Mouse (Mus musculus) stomach, embryonic 15.5 days (tissue): ENCODE data around the gene 1700001O22Rik. TPM values are rescaled to one million over a fixed set of nuclear protein-coding genes. Genes with fewer than 3 reads are reported as not detected.

Experiments
- ATAC-seq: fragments of 200-750 bp; cut with Nextera tagmentation; 2 replicates; pipeline ENCODE4 v1.8.0; 2017; ENCODE audit warnings: low read depth, moderate number of reproducible peaks, moderate TSS enrichment; ENCODE audit not compliant: insufficient read depth, low FRiP score
- H3K27ac ChIP-seq: fragments of 300-500 bp; sonication (generic); 2 replicates; pipeline ENCODE4 v1.5.1; 2015; ENCODE audit warnings: mild to moderate bottlenecking, inconsistent platforms
- H3K27me3 ChIP-seq: fragments of 300-500 bp; sonication (generic); replicated peaks from 2 replicates; pipeline ENCODE4 v1.6.1; 2015; ENCODE audit warnings: inconsistent platforms
- H3K36me3 ChIP-seq: fragments of 300-500 bp; sonication (generic); 2 replicates; pipeline ENCODE4 v1.6.1; 2015; ENCODE audit warnings: inconsistent platforms
- H3K4me1 ChIP-seq: fragments of 300-500 bp; sonication (generic); 2 replicates; pipeline ENCODE4 v1.6.1; 2015; ENCODE audit warnings: inconsistent platforms
- H3K4me2 ChIP-seq: fragments of 300-500 bp; sonication (generic); 2 replicates; pipeline ENCODE4 v1.6.1; 2015; ENCODE audit warnings: mild to moderate bottlenecking, inconsistent platforms
- H3K4me3 ChIP-seq: fragments of 300-500 bp; sonication (generic); replicated peaks from 2 replicates; pipeline ENCODE4 v1.5.1; 2015; ENCODE audit warnings: inconsistent platforms
- H3K9ac ChIP-seq: fragments of 300-500 bp; sonication (generic); 2 replicates; pipeline ENCODE4 v1.6.1; 2015; ENCODE audit warnings: inconsistent platforms
- H3K9me3 ChIP-seq: fragments of 300-500 bp; sonication (generic); 2 replicates; pipeline ENCODE4 v1.6.1; 2016; ENCODE audit warnings: inconsistent platforms
- WGBS: fragments of 180-500 bp; shearing (Covaris S2); methylation state at CpG from one replicate; pipeline ENCODE4 v1.1.7; 2015; 5-methylcytosine and 5-hydroxymethylcytosine counted together
- polyA plus RNA-seq: library from polyadenylated mRNA; unstranded; fragments of >200 nt; fragmentation: Nextera tagmentation; extraction: Ambion mirVana; gene quantifications from 2 replicates; pipeline ENCODE4 v1.2.1, GENCODE M21; 2015

Gene 1700001O22Rik
- polyA plus RNA-seq, 1 experiment from 2014 or later: 2.9 TPM

- Histone ChIP-seq H3K27me3 (no peaks in the 10 kb centered on the region), H3K36me3 (peaks cover 4% of the 10 kb centered on the region), H3K27ac (peak overlapping the region; percentile 77; the same call in 1 of the 2 replicates), H3K9ac (peak overlapping the region; percentile 83), H3K9me3 (no peaks in the 10 kb centered on the region), H3K4me1 (peaks cover 11% of the 10 kb centered on the region), H3K4me3 (peak overlapping the region; percentile 87), H3K4me2 (peak overlapping the region; percentile 86)
- WGBS: 3% methylated on average over 10 of the region's 10 CpGs
- no peak for ATAC-seq
Measured at GRCm38 (mm10) chr2:30808296-30808655, 4.8 kb upstream of the 1700001O22Rik start.

- H3K4me2 ChIP-seq: peak within 1 kb of the TSS; percentile 86
- H3K4me1 ChIP-seq: peaks cover 11% of the 10 kb centered on the region
- H3K4me3 ChIP-seq: peak within 1 kb of the TSS; percentile 87
- H3K27ac ChIP-seq: peak within 1 kb of the TSS; percentile 77
- WGBS: under 1% methylated on average over 39 of the region's 44 CpGs
- peak within 1 kb of the TSS; percentile 83 for H3K9ac ChIP-seq
- H3K36me3 ChIP-seq: no peaks in the 10 kb centered on the region
- no peaks in the 10 kb centered on the region for H3K9me3 ChIP-seq
- no peaks in the 10 kb centered on the region for H3K27me3 ChIP-seq
- peak; percentile 99 for ATAC-seq
Measured at GRCm38 (mm10) chr2:30807648-30808295, 4.3 kb upstream of the 1700001O22Rik start, which contains the start of gene Ntmt1. Ntmt1 (plus strand) TSS chr2:30807826.

DNA sequence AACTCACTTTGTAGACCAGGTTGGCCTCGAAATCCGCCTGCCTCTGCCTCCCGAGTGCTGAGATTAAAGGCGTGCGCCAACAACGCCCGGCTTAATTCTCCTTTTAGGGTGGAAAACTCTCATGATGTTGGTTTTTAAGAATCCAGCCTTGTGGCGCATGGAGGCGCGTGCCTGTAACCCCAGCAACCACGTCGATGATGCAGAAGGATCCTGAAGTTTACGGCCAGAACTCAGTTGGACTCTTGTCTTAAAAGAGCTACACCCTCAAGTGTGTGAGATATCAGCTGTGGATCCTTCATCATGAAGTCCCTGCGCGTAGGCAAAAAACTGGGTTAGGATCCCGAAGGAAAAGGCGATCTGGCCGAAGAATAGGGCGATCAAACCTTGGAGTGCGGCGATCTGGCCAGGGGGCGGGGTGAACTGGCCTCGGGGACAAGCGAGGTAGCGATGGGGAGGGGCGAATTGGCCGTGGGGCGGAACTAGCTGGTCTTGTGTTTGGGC is 3.7 kb upstream of the 1700001O22Rik start:
- peak overlapping the region; percentile 42; the same call in 1 of the 2 replicates for H3K9ac ChIP-seq
- ATAC-seq: no peak
- H3K27me3 ChIP-seq: no peaks in the 10 kb centered on the region
- H3K4me3 ChIP-seq: peak overlapping the region; percentile 87
- 7% methylated on average over 28 of the region's 28 CpGs for WGBS
- peak overlapping the region; percentile 86 for H3K4me2 ChIP-seq
- H3K36me3 ChIP-seq: no peaks in the 10 kb centered on the region
- H3K27ac ChIP-seq: peak overlapping the region; percentile 72
- peaks cover 11% of the 10 kb centered on the region for H3K4me1 ChIP-seq
- no peaks in the 10 kb centered on the region for H3K9me3 ChIP-seq

- Histone ChIP-seq H3K27me3 (no peaks in the 10 kb centered on the region), H3K4me2 (no peak overlapping the region), H3K36me3 (no peaks in the 10 kb centered on the region), H3K9ac (no peak overlapping the region), H3K4me1 (peaks cover 23% of the 10 kb centered on the region), H3K4me3 (no peak overlapping the region), H3K27ac (no peak overlapping the region), H3K9me3 (no peaks in the 10 kb centered on the region)
- WGBS: 89% methylated on average over 2 of the region's 2 CpGs
- ATAC-seq: no peak
Measured at GRCm38 (mm10) chr2:30805983-30806382, 2.5 kb upstream of the 1700001O22Rik start.

GRCm38 (mm10) chr2:30801067-30801852 is 2.2 kb downstream of the 1700001O22Rik start:
- Histone ChIP-seq H3K36me3 (no peaks in the 10 kb centered on the region), H3K4me2 (peak overlapping the region; percentile 94), H3K9ac (peak overlapping the region; percentile 34), H3K27ac (no peak overlapping the region), H3K9me3 (no peaks in the 10 kb centered on the region), H3K4me1 (peaks cover 22% of the 10 kb centered on the region), H3K4me3 (peak overlapping the region; percentile 44), H3K27me3 (no peaks in the 10 kb centered on the region)
- 1% methylated on average over 77 of the region's 77 CpGs for WGBS
- ATAC-seq: peak; percentile 45; the same call in 1 of the 2 replicates

- H3K27ac ChIP-seq: no peak overlapping the region
- H3K4me1 ChIP-seq: peaks cover 28% of the 10 kb centered on the region
- H3K36me3 ChIP-seq: no peaks in the 10 kb centered on the region
- WGBS: 38% methylated on average over 7 of the region's 7 CpGs
- no peak for ATAC-seq
- H3K9me3 ChIP-seq: no peaks in the 10 kb centered on the region
- H3K4me2 ChIP-seq: peak overlapping the region; percentile 94
- peak overlapping the region; percentile 44 for H3K4me3 ChIP-seq
- H3K9ac ChIP-seq: no peak overlapping the region
- H3K27me3 ChIP-seq: no peaks in the 10 kb centered on the region
Measured at GRCm38 (mm10) chr2:30800671-30801066, 2.8 kb downstream of the 1700001O22Rik start.

GRCm38 (mm10) chr2:30799456-30799855 is 4.0 kb downstream of the 1700001O22Rik start:
- no peaks in the 10 kb centered on the region for H3K9me3 ChIP-seq
- no peaks in the 10 kb centered on the region for H3K36me3 ChIP-seq
- H3K27ac ChIP-seq: no peak overlapping the region
- H3K9ac ChIP-seq: no peak overlapping the region
- H3K4me1 ChIP-seq: peaks cover 33% of the 10 kb centered on the region
- H3K4me2 ChIP-seq: no peak overlapping the region
- H3K27me3 ChIP-seq: no peaks in the 10 kb centered on the region
- WGBS: 64% methylated on average over 3 of the region's 3 CpGs
- no peak overlapping the region for H3K4me3 ChIP-seq
- ATAC-seq: no peak

- 6% methylated on average over 11 of the region's 11 CpGs for WGBS
- peaks cover 29% of the 10 kb centered on the region; the same call in 1 of the 2 replicates for H3K4me1 ChIP-seq
- 0 out of 2 replicates have a peak overlapping the region, but pooled peaks have one; percentile 4 for H3K9ac ChIP-seq
- H3K27ac ChIP-seq: no peak overlapping the region
- no peaks in the 10 kb centered on the region for H3K27me3 ChIP-seq
- H3K9me3 ChIP-seq: no peaks in the 10 kb centered on the region
- 0 out of 2 replicates have a peak overlapping the region, but pooled peaks have one; percentile 6 for H3K4me3 ChIP-seq
- peak overlapping the region; percentile 43 for H3K4me2 ChIP-seq
- H3K36me3 ChIP-seq: no peaks in the 10 kb centered on the region
- ATAC-seq: peak; percentile 47; the same call in 1 of the 2 replicates
Measured at GRCm38 (mm10) chr2:30796382-30796781, 7.1 kb downstream of the 1700001O22Rik start.

- H3K9me3 ChIP-seq: no peaks in the 10 kb centered on the region
- H3K4me2 ChIP-seq: peak overlapping the region; percentile 43; the same call in 1 of the 2 replicates
- H3K9ac ChIP-seq: no peak overlapping the region
- no peak overlapping the region for H3K4me3 ChIP-seq
- no peaks in the 10 kb centered on the region for H3K36me3 ChIP-seq
- WGBS: 61% methylated on average over 5 of the region's 5 CpGs
- H3K4me1 ChIP-seq: peaks cover 24% of the 10 kb centered on the region; the same call in 1 of the 2 replicates
- no peak overlapping the region for H3K27ac ChIP-seq
- H3K27me3 ChIP-seq: no peaks in the 10 kb centered on the region
- no peak for ATAC-seq
Measured at GRCm38 (mm10) chr2:30795889-30796275, 7.6 kb downstream of the 1700001O22Rik start.

GRCm38 (mm10) chr2:30795271-30795888 is 8.1 kb downstream of the 1700001O22Rik start:
- Histone ChIP-seq H3K27me3 (no peaks in the 10 kb centered on the region), H3K4me2 (peak overlapping the region; percentile 74), H3K9me3 (no peaks in the 10 kb centered on the region), H3K36me3 (no peaks in the 10 kb centered on the region), H3K9ac (no peak overlapping the region), H3K4me1 (peaks cover 24% of the 10 kb centered on the region; the same call in 1 of the 2 replicates), H3K4me3 (peak overlapping the region; percentile 44; the same call in 1 of the 2 replicates), H3K27ac (peak overlapping the region; percentile 8; the same call in 1 of the 2 replicates)
- WGBS: 75% methylated on average over 7 of the region's 7 CpGs
- ATAC-seq: no peak
